In the genomic region with DNA sequence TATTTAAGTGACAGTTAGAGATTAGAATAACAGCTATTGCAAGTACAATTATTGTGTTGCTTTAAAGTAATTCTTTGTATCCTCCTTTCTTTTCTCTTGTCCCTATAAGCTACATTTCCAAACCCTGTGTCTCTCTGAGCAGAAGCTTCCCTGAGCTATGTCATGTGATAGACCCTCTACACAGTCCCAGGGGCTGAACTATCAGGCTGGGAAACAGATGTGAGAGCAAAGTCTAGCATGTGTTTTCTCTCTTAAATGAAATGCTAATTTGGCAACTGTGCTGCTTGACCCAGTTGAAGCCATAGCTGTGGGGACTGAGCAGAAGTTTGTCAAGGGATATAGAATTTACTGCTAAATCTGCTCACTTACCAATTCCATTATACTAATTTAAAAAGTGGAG, we compare ENCODE assay signal across 25 mouse cellular contexts.
DNase-seq lines count a peak whose midpoint lies in the region; ATAC-seq lines count a peak whose summit lies in the region.
"Had no signal": no experiment of that assay in that cellular context is flagged by ENCODE, and none has a peak within 500 bp of the region (broad histone marks: within the 10 kb centered on the region; RNA-seq: fewer than 3 reads in every experiment).

No protein-coding gene starts in this region.

- no peak overlapping the region for H3K9ac ChIP-seq in neural tube, embryonic 14.5 days (replicated peaks; ENCODE audit: low read depth, low read length)
- H3K9ac ChIP-seq in forebrain, embryonic 14.5 days (ENCODE audit: low read length): no peak overlapping the region
- H3K9ac ChIP-seq: embryonic facial prominence, embryonic 13.5 days; heart, embryonic 15.5 days; hindbrain, embryonic 13.5 days; kidney, embryonic 15.5 days; limb, embryonic 12.5 days; liver, postnatal 0 days had no signal

- no peaks in the 10 kb centered on the region for H3K9me3 ChIP-seq in neural tube, embryonic 14.5 days (ENCODE audit: control insufficient read depth, low read length)
- H3K9me3 ChIP-seq in forebrain, embryonic 14.5 days (replicated peaks; ENCODE audit: control insufficient read depth, low read length): no peaks in the 10 kb centered on the region
- H3K9me3 ChIP-seq: embryonic facial prominence, embryonic 13.5 days; G1E; heart, embryonic 15.5 days; hindbrain, embryonic 13.5 days; kidney, embryonic 15.5 days; limb, embryonic 12.5 days had no signal

- ATAC-seq in neural tube, embryonic 14.5 days (ENCODE audit: low read depth): peak; percentile 34; the same call in 1 of the 2 replicates
- ATAC-seq in forebrain, embryonic 14.5 days: peak; percentile 58; the same call in 1 of the 2 replicates
- ATAC-seq: liver, postnatal 0 days; lung, postnatal 0 days had no signal

- no peaks in the 10 kb centered on the region for H3K36me3 ChIP-seq in neural tube, embryonic 14.5 days (ENCODE audit: control insufficient read depth, insufficient read depth, low read length)
- H3K36me3 ChIP-seq in forebrain, embryonic 14.5 days (ENCODE audit: control insufficient read depth, insufficient read depth, low read length): no peaks in the 10 kb centered on the region
- H3K36me3 ChIP-seq: embryonic facial prominence, embryonic 13.5 days; G1E; heart, embryonic 15.5 days; hindbrain, embryonic 13.5 days; kidney, embryonic 15.5 days; limb, embryonic 12.5 days had no signal

- H3K27ac ChIP-seq in neural tube, embryonic 14.5 days (ENCODE audit: low read depth, low read length): no peak overlapping the region
- H3K27ac ChIP-seq in forebrain, embryonic 14.5 days (ENCODE audit: low read depth, low read length): no peak overlapping the region
- H3K27ac ChIP-seq: embryonic facial prominence, embryonic 13.5 days; heart, embryonic 15.5 days; hindbrain, embryonic 13.5 days; kidney, embryonic 15.5 days; limb, embryonic 12.5 days; macrophage had no signal

- DNase-seq in heart, adult 9 months (ENCODE audit: low spot score in 2 of 2): peak; percentile 17 to 40
- DNase-seq in heart, postnatal 4 days: no peak
- no peak for DNase-seq in neural tube, embryonic 10.5 days (ENCODE audit: extremely low spot score, low spot score)
- DNase-seq in forebrain, embryonic 14.5 days (ENCODE audit: low spot score): peak; percentile 14
- DNase-seq in embryo, embryonic 10 days (ENCODE audit: low spot score): no peak
- no peak for DNase-seq in kidney, adult 9 months
- DNase-seq: adrenal gland, adult 2 months; B cell, adult 2 months; cerebellum, adult 18-20 months; cerebellum, postnatal 14 days; embryo, embryonic 11 days; kidney, postnatal 36 days; liver, postnatal 0 days had no signal

- no peaks in the 10 kb centered on the region for H3K4me1 ChIP-seq in neural tube, embryonic 14.5 days (ENCODE audit: control insufficient read depth, insufficient read depth, low read length)
- peaks cover 4% of the 10 kb centered on the region for H3K4me1 ChIP-seq in forebrain, embryonic 14.5 days (ENCODE audit: control insufficient read depth, insufficient read depth, low read length)
- H3K4me1 ChIP-seq: embryonic facial prominence, embryonic 13.5 days; heart, embryonic 15.5 days; hindbrain, embryonic 13.5 days; kidney, embryonic 15.5 days; limb, embryonic 12.5 days had no signal

- H3K4me2 ChIP-seq in neural tube, embryonic 14.5 days (ENCODE audit: low read depth, low read length): no peak overlapping the region
- H3K4me2 ChIP-seq in forebrain, embryonic 14.5 days (ENCODE audit: low read length): no peak overlapping the region
- H3K4me2 ChIP-seq: embryonic facial prominence, embryonic 13.5 days; heart, embryonic 15.5 days; hindbrain, embryonic 13.5 days; kidney, embryonic 15.5 days; limb, embryonic 12.5 days; liver, embryonic 11.5 days had no signal

- H3K4me3 ChIP-seq in neural tube, embryonic 14.5 days (ENCODE audit: low read depth, low read length): no peak overlapping the region
- H3K4me3 ChIP-seq in forebrain, embryonic 14.5 days (ENCODE audit: low read depth, low read length): no peak overlapping the region
- H3K4me3 ChIP-seq: embryonic facial prominence, embryonic 13.5 days; erythroblast, embryonic 14.5 days; heart, embryonic 15.5 days; hindbrain, embryonic 13.5 days; kidney, embryonic 15.5 days; limb, embryonic 12.5 days had no signal

- H3K27me3 ChIP-seq in neural tube, embryonic 14.5 days (ENCODE audit: control insufficient read depth, insufficient read depth, low read length): no peaks in the 10 kb centered on the region
- H3K27me3 ChIP-seq in forebrain, embryonic 14.5 days (replicated peaks; ENCODE audit: control insufficient read depth, insufficient read depth, low read length): no peaks in the 10 kb centered on the region
- H3K27me3 ChIP-seq: CH12.LX; embryonic facial prominence, embryonic 13.5 days; heart, embryonic 15.5 days; hindbrain, embryonic 13.5 days; kidney, embryonic 15.5 days; limb, embryonic 12.5 days had no signal

Comparison
In these comparisons a context has a peak if more than half of its experiments do, and no peak if none do; other contexts are left out.
1. DNase-seq: peak in heart, adult 9 months (2 of 2) and forebrain, embryonic 14.5 days (single experiment); none in heart, postnatal 4 days (single experiment), neural tube, embryonic 10.5 days (single experiment), embryo, embryonic 10 days (single experiment) and kidney, adult 9 months (single experiment).